Mouse (Mus musculus) 416B (cell line): ENCODE data around the gene Acap1.
A peak's percentile ranks its signal among the peaks of the same experiment; 100 is the strongest.

ENCODE experiments used
- DNase-seq: peaks from one replicate; pipeline ENCODE4 v3.0.0; 2011; ENCODE audit warnings: low read depth

The Acap1 gene

DNA sequence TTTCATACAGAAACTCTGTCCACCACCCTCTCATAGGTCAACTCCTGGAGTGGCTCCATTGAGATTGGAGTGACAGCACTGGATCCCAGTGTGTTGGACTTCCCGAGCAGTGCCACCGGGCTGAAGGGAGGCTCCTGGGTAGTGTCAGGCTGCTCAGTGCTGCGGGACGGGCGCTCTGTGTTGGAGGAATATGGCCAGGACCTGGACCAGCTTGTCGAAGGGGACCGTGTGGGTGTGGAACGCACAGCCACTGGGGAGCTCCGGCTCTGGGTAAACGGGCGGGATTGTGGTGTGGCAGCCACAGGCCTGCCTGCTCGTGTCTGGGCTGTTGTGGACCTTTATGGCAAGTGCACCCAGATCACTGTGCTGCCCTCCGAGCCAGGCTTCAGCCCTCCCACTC lies 7.6 kb upstream of the Acap1 start:
- no peak for DNase-seq

DNA sequence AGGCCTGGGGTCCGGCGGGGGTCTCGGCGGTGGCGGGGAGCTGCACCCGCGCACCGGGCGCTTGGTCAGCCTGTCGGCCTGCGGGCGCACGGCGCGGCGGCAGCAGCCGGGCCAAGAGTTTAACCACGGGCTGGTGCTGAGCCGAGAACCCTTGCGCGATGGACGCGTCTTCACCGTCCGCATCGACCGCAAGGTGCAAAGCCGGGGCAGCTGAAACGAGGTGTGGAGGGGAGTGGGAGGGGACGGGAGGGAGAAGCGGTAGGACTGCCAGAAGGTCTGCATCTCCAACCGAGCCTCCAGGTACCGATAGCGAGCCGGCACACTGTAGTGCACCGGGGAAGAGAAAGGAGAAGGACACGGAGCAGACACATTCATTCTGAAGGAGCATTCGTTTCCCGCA lies 6.7 kb upstream of the Acap1 start:
- no peak for DNase-seq

DNA sequence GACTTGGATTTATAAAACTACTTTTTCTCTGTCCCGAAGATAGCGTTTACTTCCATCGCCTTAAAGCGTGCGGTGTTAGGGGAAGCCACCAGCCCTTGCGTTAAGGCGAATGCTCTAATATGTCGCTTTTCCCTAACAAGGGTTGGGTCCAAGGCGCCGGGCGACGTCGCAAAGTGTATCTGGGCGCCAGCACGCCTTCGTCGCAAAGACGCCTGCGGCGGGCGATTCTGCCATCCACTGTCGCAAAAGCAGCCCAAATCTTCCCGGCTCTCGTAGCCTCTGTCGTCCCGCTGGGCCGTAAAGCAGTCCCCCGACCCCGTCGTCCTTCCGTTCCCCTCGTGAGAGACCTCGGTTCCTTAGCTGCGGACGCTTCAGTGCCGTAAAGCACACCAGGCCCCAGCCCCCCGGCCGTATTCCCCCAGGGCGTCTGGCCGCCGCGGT lies 6.1 kb upstream of the Acap1 start:
- peak; percentile 99 for DNase-seq

DNA sequence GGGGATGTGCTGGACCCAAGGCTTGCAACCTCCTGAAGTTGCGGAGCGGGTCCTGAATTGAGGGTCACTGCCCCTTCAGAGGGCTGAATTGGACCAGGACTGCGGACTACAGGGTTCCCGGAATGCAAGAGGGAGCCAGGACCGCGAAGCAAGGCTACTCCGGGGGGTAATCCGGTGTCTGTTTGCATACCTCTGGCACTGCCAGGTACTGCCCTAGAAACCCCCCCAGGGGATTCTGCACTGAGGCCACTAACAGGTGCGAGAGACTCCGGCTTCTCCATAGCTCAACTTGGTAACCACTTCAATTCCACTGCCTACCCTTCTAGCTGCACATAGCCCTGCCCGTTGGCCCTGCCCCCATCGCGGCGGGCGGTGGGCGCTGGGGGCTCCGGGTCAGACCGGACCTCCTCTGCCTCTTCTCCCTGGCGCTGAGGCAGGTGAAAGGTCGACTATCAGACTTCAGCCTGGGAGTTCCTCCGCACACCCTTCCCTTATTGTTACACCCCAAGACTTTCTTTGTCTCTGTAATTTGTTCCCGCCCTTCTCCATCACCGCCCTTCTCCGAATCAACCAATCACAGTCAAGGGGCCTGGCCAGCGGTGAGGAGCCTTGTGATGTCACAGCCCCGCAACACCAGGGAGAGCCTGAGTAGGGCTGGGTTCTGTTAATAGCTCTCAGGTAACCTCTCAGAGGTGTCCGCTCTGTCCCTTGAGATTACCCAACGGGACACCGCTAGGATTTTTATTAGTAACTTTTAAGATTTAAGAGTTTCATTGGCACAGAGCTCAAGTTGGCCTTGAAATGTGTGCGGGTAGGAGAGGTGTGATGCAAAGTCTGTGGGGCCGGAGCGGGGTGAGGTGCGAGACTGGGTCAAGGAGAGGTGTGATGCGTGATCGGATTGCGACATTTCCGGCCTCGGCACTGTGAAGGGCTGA lies 5.4 kb upstream of the Acap1 start, which contains the start of the genes 2810408A11Rik and Neurl4:
Gene 2810408A11Rik (minus strand): TSS at position 517 of the 935 bp plus-strand sequence.
Gene Neurl4 (plus strand): TSS at position 602 of the 935 bp plus-strand sequence.
- peak; percentile 99 for DNase-seq

DNA sequence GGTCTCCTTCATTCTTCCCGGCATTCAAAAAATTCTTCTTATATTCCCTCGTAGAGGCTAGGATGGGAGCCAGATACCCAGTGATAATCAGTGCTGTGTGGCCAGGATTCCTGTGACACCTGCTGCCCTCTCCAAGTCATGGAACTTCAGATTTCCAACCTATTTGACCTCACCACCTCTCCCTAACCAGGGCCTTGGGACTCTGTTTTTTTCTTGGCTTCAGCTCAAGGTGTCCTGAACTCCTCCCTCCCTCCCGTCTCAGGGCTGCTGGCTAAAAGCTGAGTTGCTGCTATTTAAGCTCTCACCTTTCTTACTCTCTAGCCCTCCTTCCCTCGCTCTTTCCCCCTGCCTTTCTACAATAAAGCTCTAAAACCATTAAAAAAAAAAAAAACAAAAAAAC lies 4.5 kb upstream of the Acap1 start:
- DNase-seq, result no peak

DNA sequence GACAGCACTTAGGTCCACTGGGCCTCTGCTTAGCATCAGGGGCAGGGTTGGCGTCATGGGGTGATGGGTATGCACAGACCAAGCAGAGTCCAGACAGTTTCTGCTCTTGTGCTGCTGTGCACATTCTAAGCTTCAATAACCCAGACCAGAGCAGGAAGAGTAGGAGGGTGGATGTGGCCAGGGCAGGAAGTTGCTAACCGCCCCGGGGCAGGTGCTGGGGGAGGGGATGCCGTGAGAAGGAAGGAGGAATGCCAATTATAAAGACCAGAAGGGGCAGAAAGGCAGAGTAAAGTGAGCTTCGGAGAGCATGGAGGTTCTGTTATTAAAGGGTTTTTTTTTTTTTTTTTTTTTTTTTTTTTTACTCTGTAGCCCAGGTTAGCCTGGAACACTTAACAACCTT lies 668 bp downstream of the Acap1 start:
- peak; percentile 92 for DNase-seq

DNA sequence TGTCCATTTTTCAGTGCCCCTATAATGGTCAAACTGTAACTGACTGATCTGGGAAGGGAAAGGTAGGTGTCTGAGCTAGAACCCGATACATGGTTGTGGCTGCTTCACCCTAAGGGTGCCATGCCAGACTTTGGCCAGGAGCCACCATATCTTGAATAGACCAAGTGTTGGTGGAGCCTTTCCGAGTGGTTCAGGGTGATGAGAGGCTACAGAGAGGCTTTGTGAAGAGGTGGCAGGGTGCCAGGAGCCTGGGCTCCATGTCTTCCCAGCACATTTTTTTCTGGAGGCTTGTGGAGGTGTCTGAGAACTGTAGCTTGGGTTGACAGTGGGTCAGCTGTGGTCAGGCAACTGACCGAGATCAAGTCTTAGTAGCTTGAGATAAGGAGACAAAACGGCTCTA lies 3.9 kb downstream of the Acap1 start:
- no peak for DNase-seq

DNA sequence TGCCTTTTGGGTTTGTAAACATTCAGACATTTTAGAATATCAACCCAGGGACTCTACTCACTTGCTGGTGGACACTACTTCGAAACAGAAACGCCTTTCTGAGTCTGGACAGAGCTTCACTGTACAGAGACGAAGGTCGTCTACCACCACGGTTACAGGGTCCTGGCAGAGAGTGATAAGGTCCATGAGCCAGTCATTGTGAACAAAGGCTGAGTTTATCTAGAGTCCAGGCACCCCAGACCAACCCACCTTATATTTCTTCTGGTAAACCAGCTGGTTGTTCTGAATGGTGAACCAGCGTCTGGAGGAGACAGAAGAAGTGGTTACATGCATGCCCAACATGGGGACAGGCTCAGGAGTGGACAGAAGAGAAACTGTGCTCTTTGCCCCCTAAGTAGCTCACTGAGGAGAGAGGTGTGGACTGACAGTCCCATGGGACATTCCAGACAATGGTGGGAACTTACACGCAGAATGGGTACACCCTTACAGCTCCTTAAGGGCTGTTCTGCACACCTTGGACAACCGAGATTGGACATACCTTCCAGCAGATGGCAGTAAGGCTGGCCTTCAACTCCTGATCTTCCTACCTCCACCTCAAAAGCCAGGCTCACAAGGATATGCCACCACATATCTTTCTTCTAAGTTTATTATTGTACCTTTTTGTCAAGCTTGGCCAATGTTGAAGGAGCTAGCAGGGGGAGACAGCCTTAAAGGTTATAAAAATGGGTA lies 8.3 kb downstream of the Acap1 start:
- peak; percentile 49 for DNase-seq

DNA sequence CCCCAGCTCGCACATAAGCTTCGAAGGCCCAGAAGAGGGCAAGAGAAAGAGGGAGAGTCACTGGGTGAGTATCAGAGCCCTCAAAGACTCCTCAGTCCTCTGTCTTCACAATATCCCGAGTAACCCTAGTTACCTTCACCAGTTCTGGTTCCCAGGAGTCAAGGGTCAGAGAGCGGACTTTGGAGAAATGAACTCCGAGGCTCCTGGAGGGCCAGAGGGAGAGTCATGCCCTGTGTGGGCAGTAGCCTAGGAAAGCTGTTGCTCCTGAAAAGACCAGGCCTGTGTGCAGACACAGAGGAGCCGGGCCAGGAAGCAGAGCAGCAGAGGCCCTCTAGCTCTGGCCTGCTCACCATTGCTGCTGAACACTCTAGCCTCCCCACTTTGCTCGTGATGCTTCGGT lies 10.7 kb downstream of the Acap1 start:
- no peak for DNase-seq

DNA sequence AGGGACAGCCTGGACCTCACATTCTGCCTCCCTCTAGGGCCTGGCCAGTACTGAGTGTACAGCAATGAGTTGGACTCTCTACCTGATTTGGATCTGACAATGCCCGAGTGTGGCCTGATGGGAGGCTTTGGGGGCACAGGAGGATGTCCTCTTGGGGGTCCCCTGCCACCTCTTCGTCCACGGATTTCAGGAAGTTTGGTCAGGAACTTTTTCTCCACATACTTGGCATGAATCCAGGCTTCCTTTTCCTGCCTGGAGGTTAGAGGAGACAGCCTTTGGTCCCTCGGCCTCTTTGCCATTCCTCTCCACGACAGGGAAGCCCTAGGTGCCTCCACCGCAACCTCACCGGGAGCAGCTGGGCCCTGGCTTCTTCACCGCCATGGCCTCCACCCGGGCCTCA lies 11.1 kb downstream of the Acap1 start:
- DNase-seq, result no peak

DNA sequence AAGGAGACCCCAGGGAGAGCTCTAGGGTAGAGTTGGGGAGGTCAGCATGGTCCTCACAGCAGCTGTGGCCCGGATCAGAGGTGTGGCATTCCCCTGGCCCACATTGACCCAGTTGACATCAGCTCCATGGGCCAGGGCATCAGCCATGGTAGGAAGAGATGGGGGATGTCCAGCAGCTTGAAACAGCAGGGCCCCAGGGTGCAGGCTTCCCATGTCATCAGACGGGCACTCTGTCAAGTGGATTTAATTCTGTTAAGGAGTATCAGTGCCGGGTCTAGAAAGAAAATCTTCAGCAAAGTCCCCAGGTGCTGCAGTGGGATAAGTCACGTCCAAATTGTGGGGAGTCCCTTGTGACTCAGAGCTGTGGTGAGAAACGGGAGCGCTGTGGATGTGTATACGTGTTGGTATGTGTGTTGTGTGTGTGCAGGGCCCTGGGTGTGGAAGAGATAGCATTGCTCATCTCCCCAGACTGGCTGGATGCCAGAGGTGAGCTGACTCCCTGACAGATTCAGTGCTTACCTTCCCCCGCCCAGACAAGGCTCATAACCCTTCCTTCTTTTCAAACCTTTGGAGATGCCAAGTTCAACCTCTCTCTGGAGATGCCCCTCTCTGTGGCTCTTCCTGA lies 11.7 kb downstream of the Acap1 start:
- no peak for DNase-seq

DNA sequence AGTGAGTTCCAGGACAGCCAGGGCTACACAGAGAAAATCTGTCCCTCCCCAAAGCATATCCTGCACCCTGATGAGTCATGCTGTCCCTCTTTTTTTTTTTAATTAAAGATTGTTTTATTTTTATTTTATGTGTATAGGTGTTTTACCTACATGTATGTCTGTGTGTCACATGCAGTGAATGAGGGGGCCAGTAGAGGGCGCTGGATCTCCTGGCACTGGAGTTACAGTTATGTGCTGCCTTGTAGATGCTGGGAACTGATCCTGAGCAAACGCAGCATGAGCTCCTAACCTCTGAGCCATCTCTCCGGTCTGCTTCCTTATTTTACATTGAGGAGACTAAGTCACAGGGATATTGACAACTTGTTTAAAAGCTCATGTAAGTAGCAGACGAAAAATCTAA lies 12.3 kb downstream of the Acap1 start:
- peak; percentile 63 for DNase-seq

DNA sequence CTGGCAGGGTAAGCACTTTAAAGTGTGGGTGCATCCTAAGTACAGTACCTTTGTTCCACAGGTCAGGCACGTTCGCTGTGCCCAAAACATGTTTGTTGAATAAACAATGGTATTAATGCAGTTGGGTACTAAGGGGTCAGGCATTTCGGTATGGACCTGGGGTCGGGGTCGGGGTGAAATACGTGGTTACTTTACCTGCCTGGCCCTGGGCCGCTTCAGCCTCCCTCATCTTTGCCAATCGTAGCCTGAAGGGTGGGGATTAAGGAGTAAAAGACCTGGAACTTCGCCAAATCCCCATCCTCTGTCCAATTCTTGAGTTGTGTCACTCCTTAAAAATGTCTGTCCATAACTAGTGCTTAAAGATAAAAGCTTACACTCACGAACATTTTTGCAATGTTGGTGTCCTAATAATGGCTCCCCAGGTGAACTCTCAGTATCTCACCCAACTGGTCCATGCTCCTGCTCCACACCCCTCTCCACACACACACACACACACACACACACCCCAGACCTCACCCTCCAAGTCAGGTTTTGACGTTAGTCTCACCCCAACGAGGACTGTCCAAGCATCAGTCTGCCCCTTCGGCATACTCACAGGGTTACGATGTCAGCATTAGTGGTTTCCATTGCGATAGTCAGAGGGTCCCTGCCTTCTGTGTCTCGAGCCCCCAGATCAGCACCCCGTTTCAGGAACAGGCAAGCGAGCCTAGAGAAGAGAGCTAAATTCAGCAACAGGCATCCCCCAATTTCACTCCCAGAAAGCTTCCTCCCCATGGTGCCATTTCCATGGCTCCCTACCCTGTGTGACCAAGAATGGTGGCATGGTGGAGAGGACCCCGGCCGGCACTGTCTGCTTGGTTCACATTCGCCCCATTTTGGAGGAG lies 13.3 kb downstream of the Acap1 start:
- DNase-seq, result no peak

DNA sequence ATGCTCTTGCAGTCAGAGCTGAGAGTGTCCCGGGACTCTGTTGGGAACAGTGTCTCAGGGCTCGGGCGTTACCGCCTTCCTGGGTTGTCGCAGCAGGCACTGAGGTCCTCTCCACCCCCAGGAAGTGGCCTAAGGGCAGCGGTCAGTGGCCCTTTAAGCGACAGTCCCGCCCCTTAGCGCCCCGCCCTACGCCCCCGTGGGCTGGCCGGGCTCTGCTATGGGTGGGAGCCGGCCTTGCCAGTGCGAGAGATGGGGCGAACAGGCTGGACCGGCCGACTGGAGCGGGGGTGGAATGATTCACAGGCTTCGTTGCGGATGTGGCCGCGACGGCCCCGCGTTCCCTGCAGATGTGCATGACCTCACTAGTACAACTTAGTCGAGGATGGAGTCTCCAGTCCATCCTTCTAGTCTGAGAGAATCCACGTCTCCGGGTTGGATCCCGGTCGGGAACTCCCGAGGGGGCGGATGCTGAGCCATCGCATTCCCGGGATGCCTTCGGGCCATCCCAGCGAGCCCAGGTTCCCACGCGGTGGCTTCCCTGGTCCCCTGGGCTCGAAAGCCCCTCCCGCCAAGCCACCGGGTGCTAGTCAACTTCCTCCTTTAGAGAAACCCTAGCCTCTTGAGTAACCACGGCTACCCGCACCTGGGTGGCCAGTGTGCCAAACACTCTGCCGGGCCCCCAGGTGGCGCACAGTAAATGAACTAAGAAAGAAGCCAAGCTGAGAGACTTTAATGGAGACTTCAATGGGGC lies 14.3 kb downstream of the Acap1 start, which contains the start of gene Kctd11:
Gene Kctd11 (minus strand): TSS at position 554 of the 751 bp plus-strand sequence.
- peak; percentile 89 for DNase-seq

DNA sequence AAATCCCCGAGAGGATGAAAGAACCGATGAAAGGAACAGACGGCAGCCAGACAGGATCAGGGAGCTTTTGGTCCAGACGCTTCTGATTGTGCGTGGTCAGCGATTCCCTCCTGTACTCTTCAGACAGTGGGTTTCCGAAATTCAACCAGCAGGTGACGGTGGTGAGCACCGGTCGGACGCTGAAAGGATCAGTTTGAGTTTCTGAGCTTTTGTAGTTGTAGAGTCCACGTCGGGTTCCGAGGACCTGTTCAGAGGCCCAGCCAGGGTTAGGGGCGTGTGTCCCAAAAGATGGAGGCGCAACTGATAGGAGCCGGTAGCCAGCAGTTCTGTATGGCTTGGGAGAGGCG lies 14.9 kb downstream of the Acap1 start:
- DNase-seq, result peak; percentile 83

DNA sequence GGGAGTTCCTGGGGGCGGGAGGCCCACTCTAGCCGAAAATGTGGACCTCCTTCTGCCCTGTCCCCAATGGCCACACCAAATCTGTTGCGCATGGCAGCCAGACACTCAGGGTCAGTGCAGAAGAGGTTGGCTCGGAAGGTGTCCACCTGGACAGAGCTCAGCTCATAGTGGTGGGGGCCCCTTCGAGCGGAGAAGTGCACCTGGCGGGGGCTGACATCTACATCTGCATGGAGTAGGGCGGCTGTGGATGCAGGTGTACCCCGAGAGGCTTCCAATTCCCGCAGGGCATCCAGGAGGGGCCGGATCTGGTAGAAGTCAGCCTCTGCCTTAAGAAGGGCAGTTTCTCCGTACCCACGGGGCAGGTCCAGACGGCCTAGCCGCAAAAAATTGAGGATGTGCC lies 15.6 kb downstream of the Acap1 start:
- DNase-seq, result no peak

DNA sequence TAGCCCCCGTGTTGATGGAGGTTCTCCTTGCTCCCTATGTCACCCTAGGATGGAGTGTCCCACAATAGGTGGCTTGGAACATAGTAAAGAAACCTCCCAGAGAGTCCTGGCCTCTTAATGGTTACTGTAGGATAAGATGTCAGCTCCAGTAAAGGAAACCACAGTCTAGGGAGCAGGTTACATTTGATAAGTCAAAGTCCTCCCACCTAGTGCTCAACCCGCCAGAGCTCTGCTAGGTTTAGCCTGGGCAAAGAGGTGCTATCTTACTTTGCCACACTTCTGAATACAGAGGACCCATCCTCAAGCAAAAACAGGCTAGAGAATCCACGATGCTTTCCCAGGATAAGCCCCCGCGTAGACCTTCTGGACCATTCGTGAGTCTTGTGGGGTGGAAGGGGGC lies 16.4 kb downstream of the Acap1 start:
- no peak for DNase-seq

DNA sequence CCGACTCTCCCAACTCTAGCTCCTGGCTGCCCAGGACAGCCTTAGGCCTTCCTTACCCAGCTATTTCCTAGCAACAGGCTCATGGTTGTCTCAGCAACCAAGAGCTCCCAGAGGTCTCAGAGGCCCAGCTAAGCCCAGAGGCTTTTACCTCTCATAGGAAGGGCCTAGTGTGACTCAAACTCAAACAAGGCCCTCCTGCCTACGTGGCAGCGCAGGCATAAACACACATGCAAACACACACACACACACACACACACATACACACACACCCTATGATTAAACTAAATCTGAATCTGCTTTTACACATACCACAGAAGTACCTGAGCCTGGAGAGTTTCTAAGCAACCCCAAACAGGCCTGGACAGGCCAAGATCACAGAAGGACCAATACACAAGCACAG lies 16.9 kb downstream of the Acap1 start:
- no peak for DNase-seq

DNA sequence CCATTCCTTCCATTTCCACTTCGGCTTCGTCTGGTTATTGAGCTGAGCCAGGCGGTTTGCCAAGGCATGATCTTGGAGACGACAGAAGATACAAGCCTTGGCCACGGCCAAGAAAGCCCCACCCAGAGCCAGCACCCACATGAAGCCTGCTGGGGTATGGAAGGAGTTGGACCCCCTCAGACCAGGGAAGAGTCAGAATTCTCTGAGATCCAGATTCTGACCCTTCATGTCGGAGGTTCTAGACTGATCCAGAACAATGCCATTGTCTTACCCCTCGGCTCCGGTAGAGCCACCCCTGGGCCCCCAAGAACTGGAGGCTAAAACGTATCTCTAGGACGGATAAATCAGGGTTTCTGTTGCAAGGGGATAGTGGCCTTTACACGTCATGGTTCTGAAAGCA lies 17.5 kb downstream of the Acap1 start, which contains the start of gene Tmem95:
Gene Tmem95 (minus strand): TSS at position 141 of the 400 bp plus-strand sequence.
- DNase-seq, result no peak

DNA sequence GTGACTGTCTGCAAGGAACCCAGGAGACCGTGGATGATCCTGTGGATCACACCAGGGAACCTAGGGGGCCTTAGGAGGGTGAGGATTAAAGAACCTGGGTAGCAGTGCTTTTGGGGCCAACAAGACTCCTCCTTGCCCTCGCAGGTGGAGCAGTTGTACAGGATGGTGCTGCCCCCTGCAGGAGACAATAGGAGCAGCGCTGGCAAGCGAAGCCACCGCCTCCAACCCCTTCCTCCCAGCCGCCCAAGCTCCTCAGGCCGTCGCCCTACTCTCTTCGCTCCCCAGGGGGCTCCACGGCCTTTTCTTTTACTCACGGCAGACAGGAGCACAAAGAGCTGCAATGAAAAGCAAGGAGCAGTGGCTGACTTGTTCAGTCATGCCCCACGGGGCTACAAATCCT lies 18.5 kb downstream of the Acap1 start:
- DNase-seq, result peak; percentile 94

DNA sequence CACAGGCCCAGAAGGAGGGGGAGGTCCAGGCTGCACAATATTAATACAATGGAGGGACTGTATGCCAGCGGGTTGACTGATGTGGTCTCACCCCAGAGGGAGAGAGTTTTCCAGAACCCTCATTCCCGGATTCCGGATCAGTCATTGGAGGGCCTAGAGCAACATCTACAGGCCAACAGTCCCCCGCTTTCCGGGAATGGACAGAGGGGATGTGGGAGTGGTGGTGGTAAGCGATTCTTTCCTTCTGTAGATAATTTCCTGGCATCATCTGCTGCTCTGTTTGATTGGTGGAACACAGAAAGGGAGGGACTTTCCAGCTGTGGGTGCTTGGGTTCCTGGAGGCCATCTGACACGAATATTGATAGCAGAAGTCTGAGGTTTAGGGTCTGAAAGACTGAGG lies 19.2 kb downstream of the Acap1 start:
- DNase-seq, result peak; percentile 85
